Mouse (Mus musculus) limb, embryonic 14.5 days (tissue): Measurements from ENCODE around the gene Gtf2f2. TPM values are rescaled to one million over a fixed set of nuclear protein-coding genes. Genes with fewer than 3 reads are reported as not detected.

ENCODE experiments used
- ATAC-seq: fragments of 200-750 bp; cut with Nextera tagmentation; 2 replicates; pipeline ENCODE4 v1.8.0; 2017; ENCODE audit warnings: low read depth, moderate number of reproducible peaks, moderate TSS enrichment; ENCODE audit not compliant: low FRiP score
- DNase-seq: peaks from one replicate; pipeline ENCODE4 v3.0.0-alpha.2; 2015; ENCODE audit warnings: low spot score
- H3K27ac ChIP-seq: fragments of 300-500 bp; sonication (generic); replicated peaks from 2 replicates; pipeline ENCODE4 v1.5.1; 2014; ENCODE audit warnings: low read depth, mild to moderate bottlenecking, low read length, moderate library complexity, mixed read lengths
- H3K27me3 ChIP-seq: fragments of 300-500 bp; sonication (generic); 2 replicates; pipeline ENCODE4 v1.6.1; 2014; ENCODE audit warnings: low read length, mixed read lengths; ENCODE audit not compliant: control insufficient read depth, insufficient read depth
- H3K36me3 ChIP-seq: fragments of 300-500 bp; sonication (generic); 2 replicates; pipeline ENCODE4 v1.6.1; 2014; ENCODE audit warnings: mild to moderate bottlenecking, low read length, moderate library complexity, mixed read lengths; ENCODE audit not compliant: control insufficient read depth, insufficient read depth
- H3K4me1 ChIP-seq: fragments of 300-500 bp; sonication (generic); 2 replicates; pipeline ENCODE4 v1.6.1; 2014; ENCODE audit warnings: antibody characterized with exemption, low read length, mixed read lengths; ENCODE audit not compliant: control insufficient read depth, insufficient read depth
- H3K4me2 ChIP-seq: fragments of 300-500 bp; sonication (generic); replicated peaks from 2 replicates; pipeline ENCODE4 v1.6.1; 2014; ENCODE audit warnings: low read depth, mild to moderate bottlenecking, low read length, moderate library complexity; ENCODE audit not compliant: severe bottlenecking
- H3K4me3 ChIP-seq: fragments of 300-500 bp; sonication (generic); replicated peaks from 2 replicates; pipeline ENCODE4 v1.5.1; 2014; ENCODE audit warnings: low read length
- H3K9ac ChIP-seq: fragments of 300-500 bp; sonication (generic); 2 replicates; pipeline ENCODE4 v1.6.1; 2014; ENCODE audit warnings: mild to moderate bottlenecking, low read depth, low read length, moderate library complexity; ENCODE audit not compliant: severe bottlenecking
- H3K9me3 ChIP-seq: fragments of 300-500 bp; sonication (generic); 2 replicates; pipeline ENCODE4 v1.6.1; 2016; ENCODE audit warnings: low read length; ENCODE audit not compliant: control insufficient read depth
- POLR2A ChIP-seq: fragments of 200-500 bp; IDR thresholded peaks from 2 replicates; pipeline ENCODE4 v1.8.0; 2012; ENCODE audit warnings: inconsistent platforms, mild to moderate bottlenecking, moderate library complexity, borderline replicate concordance; ENCODE audit not compliant: insufficient read depth, insufficient read length; ENCODE audit errors: extremely low read depth
- WGBS: fragments of 180-500 bp; shearing (Covaris S2); extraction: QIAGEN DNeasy Blood & Tissue Kit; methylation state at CpG from one replicate; pipeline ENCODE4 v1.1.7; 2014; 5-methylcytosine and 5-hydroxymethylcytosine counted together
- polyA plus RNA-seq, 2 experiments: library from polyadenylated mRNA; depleted of rRNA in 1 of 2; stranded (reverse) in 1 of 2; unstranded in 1 of 2; fragments of >200 nt; fragmentation: Nextera tagmentation in 1 of 2; extraction: Ambion mirVana in 1 of 2; gene quantifications; 2 replicates each; pipeline versions ENCODE4 v1.2.1 to v1.2.3; 2012 to 2014

Gtf2f2 gene
- polyA plus RNA-seq, 2 experiments = 22.1 to 34.7 TPM

DNA sequence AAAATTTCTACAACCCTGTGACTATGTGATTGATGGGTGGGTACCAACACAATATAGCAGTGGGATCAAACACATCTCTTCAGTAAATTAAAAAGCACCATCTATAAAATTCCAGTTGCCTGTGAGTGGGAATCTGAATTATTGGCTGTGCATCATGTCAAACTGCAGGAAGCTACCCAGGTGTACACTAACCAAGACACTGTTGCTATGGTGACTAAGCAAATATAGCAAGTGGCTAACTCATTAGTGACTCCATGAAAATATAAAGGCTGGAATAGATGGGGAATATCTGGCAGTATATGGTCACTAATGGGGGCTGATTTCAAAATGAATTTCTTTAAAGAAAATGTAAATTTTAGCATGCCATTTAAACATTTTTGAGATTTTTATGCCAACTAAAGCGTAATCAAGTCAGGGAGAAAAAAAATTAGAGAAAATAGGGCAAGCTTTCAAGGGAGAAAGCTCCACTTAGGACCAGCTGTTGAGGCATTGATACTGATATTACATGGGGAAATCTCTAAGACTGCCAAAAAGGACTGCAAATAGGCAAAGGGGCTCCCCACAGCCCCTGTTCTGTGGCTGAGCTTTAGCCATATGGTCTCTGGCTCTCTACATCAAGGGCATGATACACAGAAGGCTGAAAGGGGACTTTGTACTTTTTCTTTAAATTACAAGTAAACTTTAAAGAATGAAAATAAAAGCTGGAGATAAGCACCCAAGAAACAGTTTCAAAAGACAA is 87.2 kb downstream of the Gtf2f2 start:
- Histone ChIP-seq H3K27ac (no peak overlapping the region), H3K9me3 (no peaks in the 10 kb centered on the region), H3K4me1 (no peaks in the 10 kb centered on the region), H3K4me3 (no peak overlapping the region), H3K4me2 (no peak overlapping the region), H3K36me3 (no peaks in the 10 kb centered on the region), H3K27me3 (no peaks in the 10 kb centered on the region), H3K9ac (no peak overlapping the region)
- TF ChIP-seq POLR2A = no peak
- 84% methylated on average over 1 of the region's 1 CpGs for WGBS
- ATAC-seq (no peak), DNase-seq (no peak)

DNA sequence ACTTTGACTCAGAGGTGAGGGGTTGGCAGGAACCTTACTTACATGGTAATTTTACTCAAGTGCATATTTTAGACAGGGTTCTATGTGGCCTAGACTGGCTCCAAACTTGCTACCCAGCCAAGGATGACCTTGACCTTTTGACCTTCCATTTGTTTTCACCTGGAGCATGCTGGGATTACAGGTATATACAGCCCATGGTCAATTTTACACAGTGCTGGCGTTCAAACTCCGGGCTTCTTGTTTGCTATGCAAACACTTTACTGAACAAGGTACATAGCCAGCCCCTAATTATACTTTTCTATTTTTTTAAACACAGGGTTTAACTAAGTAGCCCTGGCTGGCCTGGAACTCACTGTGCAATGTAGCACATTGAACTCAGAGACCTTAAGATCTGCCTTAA is 98.0 kb downstream of the Gtf2f2 start:
- Histone ChIP-seq H3K4me3 (no peak overlapping the region), H3K4me1 (no peaks in the 10 kb centered on the region), H3K27ac (no peak overlapping the region), H3K9ac (no peak overlapping the region), H3K9me3 (no peaks in the 10 kb centered on the region), H3K4me2 (no peak overlapping the region), H3K27me3 (no peaks in the 10 kb centered on the region), H3K36me3 (peaks cover 4% of the 10 kb centered on the region; the same call in 1 of the 2 replicates)
- 97% methylated on average over 2 of the region's 2 CpGs for WGBS
- TF ChIP-seq POLR2A = no peak
- DNase-seq (no peak), ATAC-seq (no peak)

DNA sequence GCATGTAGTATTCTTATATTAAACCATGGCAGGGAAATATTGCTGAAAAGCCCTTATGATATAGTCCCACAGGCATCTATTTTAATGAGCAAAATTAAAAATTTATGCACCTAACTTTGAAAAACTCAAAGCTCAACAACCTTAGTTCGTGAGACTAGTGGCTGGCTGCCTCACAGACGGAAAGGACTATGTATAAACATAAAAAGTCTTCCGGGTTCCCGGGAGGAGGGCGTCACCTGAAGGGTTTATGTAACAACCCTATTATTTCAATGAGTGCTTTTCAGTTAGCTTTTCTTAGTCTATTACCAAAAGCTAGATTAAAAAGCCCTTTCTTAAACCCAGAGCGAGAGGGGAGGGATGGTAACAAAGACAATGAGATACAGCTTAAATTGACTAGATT is 98.7 kb downstream of the Gtf2f2 start:
- no peak overlapping the region for H3K27ac ChIP-seq
- H3K4me2 ChIP-seq = no peak overlapping the region
- no peak for TF ChIP-seq POLR2A
- H3K9ac ChIP-seq = no peak overlapping the region
- H3K4me1 ChIP-seq = no peaks in the 10 kb centered on the region
- no peaks in the 10 kb centered on the region for H3K27me3 ChIP-seq
- DNase-seq = no peak
- ATAC-seq = no peak
- H3K4me3 ChIP-seq = no peak overlapping the region
- peaks cover 4% of the 10 kb centered on the region; the same call in 1 of the 2 replicates for H3K36me3 ChIP-seq
- 77% methylated on average over 6 of the region's 6 CpGs for WGBS
- H3K9me3 ChIP-seq = no peaks in the 10 kb centered on the region

DNA sequence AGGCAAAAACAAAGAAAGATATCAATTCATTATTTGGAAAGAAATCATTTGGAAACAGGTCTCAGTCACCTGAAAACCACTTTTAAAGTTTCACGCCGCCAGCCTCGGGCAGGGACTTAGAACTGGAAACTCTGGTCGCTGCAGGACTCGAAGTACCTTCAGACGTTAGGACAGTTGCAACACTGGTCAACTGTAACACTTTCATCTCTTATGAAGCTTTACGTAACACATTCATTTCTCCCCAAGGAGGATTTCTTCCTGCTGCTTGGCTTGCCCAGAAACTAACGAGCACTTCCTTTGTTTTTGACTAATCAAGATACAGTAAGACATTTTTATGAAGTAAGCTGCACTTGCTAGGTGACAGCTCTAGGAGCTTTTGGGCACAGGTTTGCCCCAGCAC is 103.7 kb downstream of the Gtf2f2 start:
- Histone ChIP-seq H3K4me1 (0 out of 2 replicates have a peak, but pooled peaks cover 12% of the 10 kb centered on the region), H3K9ac (no peak overlapping the region), H3K4me2 (no peak overlapping the region), H3K9me3 (no peaks in the 10 kb centered on the region), H3K4me3 (no peak overlapping the region), H3K27me3 (no peaks in the 10 kb centered on the region), H3K27ac (no peak overlapping the region), H3K36me3 (peaks cover 9% of the 10 kb centered on the region)
- ATAC-seq (no peak), DNase-seq (no peak)
- 71% methylated on average over 8 of the region's 8 CpGs for WGBS
- TF ChIP-seq POLR2A = no peak

DNA sequence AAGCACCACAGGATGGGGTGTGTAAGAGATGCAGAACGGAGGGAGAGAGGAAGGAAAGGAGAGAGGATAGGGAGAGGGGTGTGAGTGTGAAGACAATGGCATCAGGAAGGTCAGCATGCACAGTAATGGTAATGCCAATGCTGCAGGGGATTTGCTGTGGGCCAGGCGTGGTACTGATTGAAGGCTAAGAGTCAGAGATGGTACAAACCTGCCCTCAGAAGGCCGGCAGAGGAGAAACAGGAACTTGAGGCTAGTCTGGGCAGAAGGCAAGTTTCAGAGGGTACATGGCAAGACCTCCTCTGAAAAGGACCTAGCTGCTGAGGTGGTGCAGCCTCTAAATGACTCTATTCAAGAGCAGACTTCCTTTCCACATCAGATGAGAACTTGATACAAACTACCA is 105.7 kb downstream of the Gtf2f2 start:
- Histone ChIP-seq H3K27me3 (no peaks in the 10 kb centered on the region), H3K4me1 (peaks cover 23% of the 10 kb centered on the region)

More for the DNA sequence above, 105.7 kb downstream of the Gtf2f2 start:
- Histone ChIP-seq H3K36me3 (peaks cover 9% of the 10 kb centered on the region), H3K4me3 (no peak overlapping the region), H3K9me3 (no peaks in the 10 kb centered on the region), H3K4me2 (no peak overlapping the region), H3K9ac (no peak overlapping the region), H3K27ac (no peak overlapping the region)
- TF ChIP-seq POLR2A = no peak
- 92% methylated on average over 3 of the region's 3 CpGs for WGBS
- DNase-seq (no peak), ATAC-seq (no peak)
